In the genomic region with DNA sequence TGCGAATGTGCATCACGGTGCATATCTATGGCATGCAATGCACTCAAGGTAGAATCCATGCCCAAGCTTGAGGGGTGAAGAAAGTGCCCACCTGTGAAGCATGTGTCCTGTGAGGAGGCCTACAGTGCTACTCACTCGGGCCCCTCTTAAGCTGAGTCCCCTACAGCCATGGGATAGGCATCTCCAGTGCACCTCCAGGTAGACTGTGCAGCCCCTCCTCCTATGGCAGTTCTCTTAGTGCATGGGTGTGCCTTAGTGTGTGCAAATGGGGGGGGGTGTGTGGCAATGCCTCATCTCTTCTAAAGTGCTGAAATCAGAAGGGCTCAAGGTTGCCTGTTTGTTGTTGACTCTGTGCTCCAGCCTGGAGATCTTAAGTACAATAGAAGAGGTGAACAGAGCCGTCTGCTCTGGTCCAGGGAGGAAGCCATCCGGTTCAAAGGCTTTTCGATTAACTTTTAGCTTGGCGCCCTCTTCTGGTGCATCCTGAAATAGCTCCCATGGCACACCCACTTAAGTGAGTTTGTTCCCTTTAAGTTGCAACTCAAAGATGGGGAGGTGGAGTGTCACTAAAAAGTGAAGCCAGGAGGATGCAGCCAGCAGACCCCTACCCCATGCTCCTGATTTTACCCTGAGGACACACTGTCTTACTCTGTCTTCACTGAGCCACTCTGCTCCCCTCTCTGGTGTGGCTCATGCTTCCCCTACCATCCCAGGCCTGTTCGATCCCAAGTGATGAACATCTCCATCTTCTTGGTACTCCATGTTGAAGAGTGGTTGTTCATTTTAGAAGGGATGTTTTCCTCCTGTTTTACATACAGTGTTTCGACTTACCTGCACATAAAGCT, we compare ENCODE assay signal across 8 mouse cellular contexts. TPM values are rescaled to one million over a fixed set of nuclear protein-coding genes. Genes with fewer than 3 reads are reported as not detected.
DNase-seq lines count a peak whose midpoint lies in the region; ATAC-seq and TF ChIP-seq lines count a peak whose summit lies in the region.

No protein-coding gene starts in this region.

- peak; percentile 44; the same call in 1 of the 2 replicates for ATAC-seq in embryonic facial prominence, embryonic 13.5 days (ENCODE audit: insufficient number of reproducible peaks, insufficient read depth, low FRiP score, low TSS enrichment, low read depth)

- no peaks in the 10 kb centered on the region for H3K9me3 ChIP-seq in E14TG2a.4 (ENCODE audit: low read length)
- H3K9me3 ChIP-seq in embryonic facial prominence, embryonic 13.5 days = 0 out of 2 replicates have a peak, but pooled peaks cover 3% of the 10 kb centered on the region

- H3K4me2 ChIP-seq in embryonic facial prominence, embryonic 13.5 days = no peak overlapping the region

- H3K27me3 ChIP-seq in E14TG2a.4 (ENCODE audit: insufficient read depth, low read length) = 0 out of 2 replicates have a peak, but pooled peaks cover 3% of the 10 kb centered on the region
- H3K27me3 ChIP-seq in embryonic facial prominence, embryonic 13.5 days = no peaks in the 10 kb centered on the region

- no peak overlapping the region for H3K4me3 ChIP-seq in E14TG2a.4 (replicated peaks; ENCODE audit: low read length)
- H3K4me3 ChIP-seq in embryonic facial prominence, embryonic 13.5 days = no peak overlapping the region

- DNase-seq in adrenal gland, postnatal 36 days = peak; percentile 71 to 80
- DNase-seq in heart, postnatal 14 days = peak; percentile 76 to 85
- peak; percentile 89 to 90 for DNase-seq in kidney, postnatal 4 days
- DNase-seq in lung, postnatal 10 days = peak; percentile 87
- DNase-seq in retina, embryonic 14.5 days (ENCODE audit: low spot score) = peak; percentile 92
- DNase-seq in thymus, postnatal 4 days = peak; percentile 89

- intact Hi-C loops in heart, postnatal 14 days (cut with DNase I) = loop anchor here (2.0 to 5.0 kb wide), 4 partner anchors 235 to 606 kb away; no protein-coding TSS in a partner anchor

- no peaks in the 10 kb centered on the region for H3K4me1 ChIP-seq in E14TG2a.4 (replicated peaks; ENCODE audit: low read depth, low read length)
- no peaks in the 10 kb centered on the region for H3K4me1 ChIP-seq in embryonic facial prominence, embryonic 13.5 days

- WGBS in embryonic facial prominence, embryonic 13.5 days = 45% methylated on average over 9 of the region's 9 CpGs

- no peaks in the 10 kb centered on the region for H3K36me3 ChIP-seq in E14TG2a.4 (ENCODE audit: insufficient read depth, low read length)
- H3K36me3 ChIP-seq in embryonic facial prominence, embryonic 13.5 days = peaks cover 11% of the 10 kb centered on the region

- no peak overlapping the region for H3K27ac ChIP-seq in embryonic facial prominence, embryonic 13.5 days

- TF ChIP-seq CTCF in E14TG2a.4 (conservative IDR thresholded peaks at IDR 0.05; ENCODE audit: low read length) = peak; percentile 87

- H3K9ac ChIP-seq in embryonic facial prominence, embryonic 13.5 days = no peak overlapping the region

RNA-seq across cellular contexts. Expression of a gene that starts 55.0 kb away (rescaled TPM):
- total RNA-seq in adrenal gland, postnatal 36 days (2021) = 10 to 100 TPM; 28.4 to 31.7 TPM
- 19.7 and 22.1 TPM in 2 replicates for polyA plus RNA-seq in embryonic facial prominence, embryonic 13.5 days (2015; fragmentation: Nextera tagmentation; extraction: Ambion mirVana)
- 10 to 100 TPM; 12.5 to 16.0 TPM for total RNA-seq in heart, postnatal 14 days (2021)
